ENCODE assay signal across 33 mouse cellular contexts in the genomic region with DNA sequence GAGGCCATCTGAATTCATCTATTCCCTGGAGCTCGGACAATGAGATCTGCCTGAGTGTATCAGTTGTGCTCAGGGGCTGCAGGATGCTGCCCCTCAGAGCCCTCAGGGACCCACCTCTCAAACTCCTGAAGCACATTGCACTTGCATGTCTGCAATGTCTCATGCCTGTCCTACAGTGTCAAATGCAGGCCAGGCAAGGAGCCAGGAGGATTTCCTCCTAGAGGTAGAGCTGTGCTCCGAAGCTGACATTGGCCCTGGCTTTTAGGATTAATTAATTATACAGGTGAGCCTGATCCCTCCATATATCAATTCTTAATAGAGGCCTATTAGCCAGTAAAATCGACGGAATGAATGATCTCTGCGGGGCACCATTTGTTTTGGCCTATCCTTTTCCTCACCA. TPM values are rescaled to one million over a fixed set of nuclear protein-coding genes. Genes with fewer than 3 reads are reported as not detected.
"Had no signal": no experiment of that assay in that cellular context is flagged by ENCODE, and none has a peak within 500 bp of the region (broad histone marks: within the 10 kb centered on the region; RNA-seq: fewer than 3 reads in every experiment).

No protein-coding gene starts in this region.

- H3K9ac ChIP-seq: heart, embryonic 13.5 days; heart, embryonic 15.5 days; hindbrain, embryonic 14.5 days; kidney, embryonic 15.5 days; limb, embryonic 13.5 days; limb, embryonic 15.5 days; liver, embryonic 12.5 days; liver, embryonic 14.5 days had no signal

- H3K27ac ChIP-seq: heart, adult 2 months; heart, embryonic 13.5 days; heart, embryonic 15.5 days; hindbrain, embryonic 14.5 days; hindbrain, postnatal 0 days; kidney, embryonic 15.5 days; kidney, postnatal 0 days; limb, embryonic 13.5 days; limb, embryonic 15.5 days; liver, embryonic 12.5 days; liver, embryonic 14.5 days had no signal

- H3K4me2 ChIP-seq: heart, embryonic 11.5 days; heart, embryonic 13.5 days; heart, embryonic 15.5 days; hindbrain, embryonic 14.5 days; kidney, embryonic 15.5 days; limb, embryonic 13.5 days; limb, embryonic 15.5 days; liver, embryonic 12.5 days had no signal

- H3K36me3 ChIP-seq: heart, embryonic 13.5 days; heart, embryonic 15.5 days; kidney, embryonic 15.5 days; limb, embryonic 13.5 days; limb, embryonic 15.5 days; liver, embryonic 12.5 days had no signal

- H3K9me3 ChIP-seq: heart, embryonic 13.5 days; heart, embryonic 15.5 days; kidney, embryonic 15.5 days; limb, embryonic 13.5 days; limb, embryonic 15.5 days; liver, embryonic 12.5 days had no signal

- ATAC-seq: hindbrain, postnatal 0 days; intestine, embryonic 16.5 days; liver, embryonic 12.5 days had no signal

- DNase-seq: gastrocnemius, postnatal 14 days; gastrocnemius, postnatal 36 days; heart, adult 11 months; heart, adult 2 months; heart, postnatal 14 days; heart, postnatal 36 days; kidney, adult 11 months; kidney, adult 2 months; kidney, adult 9 months; kidney, postnatal 14 days; kidney, postnatal 36 days; layer of hippocampus, adult 9-11 months; layer of hippocampus, postnatal 36 days had no signal

- H3K4me1 ChIP-seq: liver, embryonic 12.5 days had no signal

- H3K4me3 ChIP-seq: heart, adult 2 months; heart, embryonic 13.5 days; heart, embryonic 15.5 days; kidney, embryonic 15.5 days; limb, embryonic 13.5 days; limb, embryonic 15.5 days; liver, embryonic 12.5 days had no signal

RNA-seq across cellular contexts. Expression of gene Kcnj6, which starts 2.0 kb away (rescaled TPM):
- total RNA-seq: gastrocnemius, adult 18-20 months; gastrocnemius, postnatal 36 days; heart, adult 2 months; heart, postnatal 14 days; heart, postnatal 36 days; hematopoietic stem cell, adult 5-6 weeks; liver, adult 2 months had no signal
- polyA plus RNA-seq: gonadal fat pad, adult 2 months; heart, adult 2 months; heart, postnatal 0 days; kidney, adult 2 months; kidney, embryonic 15.5 days; kidney, postnatal 0 days; large intestine, adult 2 months; limb, embryonic 11.5 days; limb, embryonic 13.5 days; limb, embryonic 15.5 days; liver, adult 2 months; liver, embryonic 12.5 days; liver, embryonic 14.5 days; liver, embryonic 16.5 days had no signal
